Mouse (Mus musculus): Measurements from ENCODE around the gene Lrrc8d.
"Not testable (repeated sequence)": the region's sequence is repeated elsewhere in the genome, so short reads cannot be mapped to it uniquely, and the experiment has no call there.

Gene Lrrc8d

GRCm38 (mm10) chr5:105685780-105686305 is 13.9 kb upstream of the Lrrc8d start:
- not testable (repeated sequence) for DNase-seq

GRCm38 (mm10) chr5:105686331-105686995 is 13.3 kb upstream of the Lrrc8d start:
- DNase-seq, result no peak

GRCm38 (mm10) chr5:105690502-105691454 is 9.0 kb upstream of the Lrrc8d start:
- DNase-seq, result no peak

GRCm38 (mm10) chr5:105691645-105692044 is 8.1 kb upstream of the Lrrc8d start:
- DNase-seq, result peak; percentile 51

- DNase-seq, result no peak
Measured at GRCm38 (mm10) chr5:105694339-105694930, 5.3 kb upstream of the Lrrc8d start.

GRCm38 (mm10) chr5:105696049-105696448 is 3.7 kb upstream of the Lrrc8d start:
- DNase-seq, result no peak

GRCm38 (mm10) chr5:105697886-105698285 is 1.9 kb upstream of the Lrrc8d start:
- no peak for DNase-seq

- DNase-seq, result peak; percentile 60
Measured at GRCm38 (mm10) chr5:105698694-105699093, 1.1 kb upstream of the Lrrc8d start.

- DNase-seq, result peak; percentile 86
Measured at GRCm38 (mm10) chr5:105700070-105700851, 492 bp downstream of the Lrrc8d start.

GRCm38 (mm10) chr5:105701326-105701725 is 1.6 kb downstream of the Lrrc8d start:
- DNase-seq, result no peak

- DNase-seq, result peak; percentile 55
Measured at GRCm38 (mm10) chr5:105701844-105702243, 2.1 kb downstream of the Lrrc8d start.

GRCm38 (mm10) chr5:105702580-105703285 is 3.0 kb downstream of the Lrrc8d start:
- DNase-seq, result peak; percentile 41

- no peak for DNase-seq
Measured at GRCm38 (mm10) chr5:105703286-105703655, 3.5 kb downstream of the Lrrc8d start.

GRCm38 (mm10) chr5:105704573-105704972 is 4.8 kb downstream of the Lrrc8d start:
- peak; percentile 62 for DNase-seq

GRCm38 (mm10) chr5:105706635-105707034 is 6.9 kb downstream of the Lrrc8d start:
- no peak for DNase-seq

- DNase-seq, result no peak
Measured at GRCm38 (mm10) chr5:105708276-105708675, 8.5 kb downstream of the Lrrc8d start.

GRCm38 (mm10) chr5:105710473-105710872 is 10.7 kb downstream of the Lrrc8d start:
- no peak for DNase-seq

- no peak for DNase-seq
Measured at GRCm38 (mm10) chr5:105714446-105714845, 14.7 kb downstream of the Lrrc8d start.

GRCm38 (mm10) chr5:105715095-105715494 is 15.3 kb downstream of the Lrrc8d start:
- DNase-seq, result no peak

GRCm38 (mm10) chr5:105715531-105716124 is 15.9 kb downstream of the Lrrc8d start:
- peak; percentile 53 for DNase-seq

- peak; percentile 53 for DNase-seq
Measured at GRCm38 (mm10) chr5:105717294-105717693, 17.5 kb downstream of the Lrrc8d start.

Data from kidney, postnatal 10 days (tissue).